Mouse (Mus musculus) heart, embryonic 16.5 days (tissue): Measurements from ENCODE around the gene Spdya. TPM values are rescaled to one million over a fixed set of nuclear protein-coding genes. Genes with fewer than 3 reads are reported as not detected.
"Not testable (repeated sequence)": the region's sequence is repeated elsewhere in the genome, so short reads cannot be mapped to it uniquely, and the experiment has no call there.

Source experiments
- ATAC-seq: fragments of 200-750 bp; cut with Nextera tagmentation; replicated peaks from 2 replicates; pipeline ENCODE4 v1.8.0; 2017; ENCODE audit warnings: moderate number of reproducible peaks; ENCODE audit not compliant: insufficient read depth, low FRiP score; ENCODE audit errors: extremely low read depth
- H3K27ac ChIP-seq: fragments of 300-500 bp; sonication (generic); 2 replicates; pipeline ENCODE4 v1.5.1; 2014; ENCODE audit warnings: mild to moderate bottlenecking, low read length, control low read depth, moderate library complexity
- H3K27me3 ChIP-seq: fragments of 300-500 bp; sonication (generic); 2 replicates; pipeline ENCODE4 v1.6.1; 2014; ENCODE audit warnings: low read length, mixed read lengths; ENCODE audit not compliant: control insufficient read depth, insufficient read depth
- H3K36me3 ChIP-seq: fragments of 300-500 bp; sonication (generic); 2 replicates; pipeline ENCODE4 v1.6.1; 2014; ENCODE audit not compliant: control insufficient read depth, insufficient read depth
- H3K4me1 ChIP-seq: fragments of 300-500 bp; sonication (generic); 2 replicates; pipeline ENCODE4 v1.6.1; 2014; ENCODE audit warnings: low read length, mixed read lengths; ENCODE audit not compliant: control insufficient read depth, insufficient read depth
- H3K4me2 ChIP-seq: fragments of 300-500 bp; sonication (generic); 2 replicates; pipeline ENCODE4 v1.6.1; 2014; ENCODE audit warnings: low read depth, mild to moderate bottlenecking, control low read depth, low read length
- H3K4me3 ChIP-seq: fragments of 300-500 bp; sonication (generic); 2 replicates; pipeline ENCODE4 v1.5.1; 2014; ENCODE audit warnings: mild to moderate bottlenecking, control low read depth, low read length
- H3K9ac ChIP-seq: fragments of 300-500 bp; sonication (generic); 2 replicates; pipeline ENCODE4 v1.6.1; 2014; ENCODE audit warnings: low read length, control low read depth
- H3K9me3 ChIP-seq: fragments of 300-500 bp; sonication (generic); replicated peaks from 2 replicates; pipeline ENCODE4 v1.6.1; 2016; ENCODE audit warnings: low read length; ENCODE audit not compliant: control insufficient read depth
- WGBS: fragments of 180-500 bp; shearing (Covaris S2); extraction: QIAGEN DNeasy Blood & Tissue Kit; methylation state at CpG from one replicate; pipeline ENCODE4 v1.1.7; 2014; 5-methylcytosine and 5-hydroxymethylcytosine counted together
- polyA plus RNA-seq: library from polyadenylated mRNA; unstranded; fragments of >200 nt; fragmentation: Nextera tagmentation; extraction: Ambion mirVana; gene quantifications from 2 replicates; pipeline ENCODE4 v1.2.1, GENCODE M21; 2015

The Spdya gene
- polyA plus RNA-seq, 1 experiment from 2014 or later = 0.42 TPM

DNA sequence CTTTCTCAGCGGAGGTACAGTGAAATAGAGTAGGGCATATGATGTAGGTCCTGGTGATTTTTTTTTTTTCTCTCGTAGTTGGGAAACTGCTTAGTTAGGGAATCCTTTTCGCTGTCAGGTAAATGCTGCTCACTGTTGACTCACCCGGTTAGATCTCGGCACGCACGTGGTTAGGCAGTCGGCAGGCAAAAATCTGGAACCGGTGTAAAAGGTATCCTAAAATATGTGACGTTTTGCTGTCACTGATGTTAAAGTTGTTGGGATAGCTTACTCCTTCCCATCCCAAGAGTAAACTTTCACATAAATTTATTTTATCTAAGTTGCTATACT is 65.1 kb downstream of the Spdya start:
- no peak overlapping the region for H3K27ac ChIP-seq
- no peaks in the 10 kb centered on the region for H3K27me3 ChIP-seq
- H3K4me2 ChIP-seq = peak overlapping the region; percentile 83
- no peaks in the 10 kb centered on the region for H3K36me3 ChIP-seq
- no peak for ATAC-seq
- H3K9ac ChIP-seq = peak overlapping the region; percentile 85
- peak overlapping the region; percentile 71 for H3K4me3 ChIP-seq
- no peaks in the 10 kb centered on the region for H3K9me3 ChIP-seq
- H3K4me1 ChIP-seq = peaks cover 15% of the 10 kb centered on the region
- WGBS = 0% methylated on average over 10 of the region's 10 CpGs

DNA sequence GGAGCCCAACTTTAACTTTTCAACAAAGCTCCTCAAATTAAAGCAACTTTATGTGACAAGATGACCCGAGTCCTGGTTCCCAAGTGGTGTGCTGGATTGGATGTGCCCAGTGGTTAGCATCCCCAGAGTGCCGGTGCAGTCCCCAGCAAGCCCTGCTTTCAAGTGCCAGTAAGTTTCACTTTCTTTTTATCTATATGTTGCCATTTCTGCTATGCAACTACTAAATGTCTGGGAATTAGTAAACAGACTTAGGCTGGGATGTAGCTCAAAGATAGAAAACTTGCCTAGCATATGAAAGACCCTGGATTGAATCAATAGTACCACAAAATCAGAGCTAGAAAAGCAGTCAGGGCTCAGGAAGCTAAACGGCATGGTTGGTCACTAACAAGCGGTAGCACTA is 66.1 kb downstream of the Spdya start:
- H3K9ac ChIP-seq = peak overlapping the region; percentile 14; the same call in 1 of the 2 replicates
- 47% methylated on average over 4 of the region's 4 CpGs for WGBS
- no peak for ATAC-seq

DNA sequence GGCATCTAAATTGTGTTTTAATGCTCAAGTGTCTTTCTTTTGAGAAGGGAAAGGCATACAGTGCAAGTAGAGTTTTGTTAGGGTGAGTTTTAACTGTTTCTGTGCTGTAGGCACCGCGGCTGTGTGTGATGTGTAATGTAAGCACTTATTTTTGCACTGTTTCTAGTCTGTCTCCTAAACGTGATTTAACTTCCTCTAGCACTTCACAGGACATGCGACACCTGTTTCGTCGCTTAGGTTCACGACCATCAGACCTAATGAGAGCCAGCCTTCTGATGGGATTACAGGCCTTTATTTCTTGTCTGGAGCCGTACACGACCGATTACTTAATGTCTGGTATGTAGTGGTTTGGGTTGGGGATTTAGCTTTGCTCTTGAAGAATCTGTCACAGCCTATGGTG is 79.9 kb downstream of the Spdya start:
- no peaks in the 10 kb centered on the region for H3K27me3 ChIP-seq
- no peaks in the 10 kb centered on the region for H3K4me1 ChIP-seq
- H3K36me3 ChIP-seq = peaks cover 35% of the 10 kb centered on the region
- no peak overlapping the region for H3K4me2 ChIP-seq
- H3K27ac ChIP-seq = no peak overlapping the region
- H3K9me3 ChIP-seq = no peaks in the 10 kb centered on the region
- no peak for ATAC-seq
- WGBS = 87% methylated on average over 10 of the region's 10 CpGs
- no peak overlapping the region for H3K4me3 ChIP-seq
- H3K9ac ChIP-seq = no peak overlapping the region

More for the DNA sequence above, 66.1 kb downstream of the Spdya start:
- Histone ChIP-seq H3K27ac (no peak overlapping the region), H3K27me3 (no peaks in the 10 kb centered on the region), H3K4me1 (peaks cover 15% of the 10 kb centered on the region), H3K36me3 (no peaks in the 10 kb centered on the region), H3K4me3 (peak overlapping the region; percentile 71), H3K9me3 (no peaks in the 10 kb centered on the region), H3K4me2 (peak overlapping the region; percentile 83)

DNA sequence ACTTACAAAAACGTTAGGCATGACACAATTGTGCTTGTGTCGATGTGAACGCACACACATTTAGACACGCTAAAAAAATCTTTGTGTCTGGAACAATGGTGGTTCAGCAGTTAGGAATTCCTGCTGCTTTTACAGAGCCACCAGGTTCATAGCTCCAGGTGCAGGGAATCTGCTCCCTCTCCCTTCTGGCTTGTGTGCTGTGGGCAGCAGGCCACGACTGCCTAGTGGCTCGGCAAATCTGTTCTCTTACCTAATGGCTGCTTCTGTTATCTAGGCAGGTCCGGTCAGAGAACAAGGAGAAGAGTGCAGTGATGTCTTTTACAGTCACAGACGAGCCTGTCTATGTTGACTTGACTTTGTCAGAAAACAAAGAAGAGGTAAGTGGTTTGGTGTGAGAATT is 81.5 kb downstream of the Spdya start:
- Histone ChIP-seq H3K4me2 (no peak overlapping the region), H3K4me3 (no peak overlapping the region), H3K9me3 (no peaks in the 10 kb centered on the region), H3K4me1 (no peaks in the 10 kb centered on the region), H3K27ac (no peak overlapping the region), H3K27me3 (no peaks in the 10 kb centered on the region), H3K9ac (no peak overlapping the region), H3K36me3 (peaks cover 43% of the 10 kb centered on the region)
- no peak for ATAC-seq
- 80% methylated on average over 8 of the region's 8 CpGs for WGBS

DNA sequence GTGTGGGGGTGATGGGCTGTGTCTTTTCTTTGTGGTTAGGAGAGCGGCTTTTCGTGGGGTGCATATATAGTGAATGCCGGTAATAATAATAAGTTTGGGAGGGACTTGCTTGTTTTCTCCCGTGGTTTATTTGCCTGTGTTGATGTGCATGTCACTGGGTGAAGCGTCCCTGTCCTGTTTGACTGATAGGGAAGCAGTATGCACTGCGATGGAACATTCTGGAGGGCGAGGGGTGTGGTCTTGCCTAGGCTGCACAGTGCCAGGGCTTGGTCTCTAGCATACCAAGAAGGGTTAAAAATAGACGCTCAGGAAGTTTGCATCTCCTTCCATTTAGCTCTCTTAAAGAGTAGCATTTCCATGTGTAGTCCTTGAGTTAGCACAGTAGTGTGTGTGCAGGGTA is 84.9 kb downstream of the Spdya start:
- Histone ChIP-seq H3K4me2 (no peak overlapping the region), H3K4me3 (no peak overlapping the region), H3K9ac (no peak overlapping the region), H3K36me3 (peaks cover 50% of the 10 kb centered on the region), H3K27ac (no peak overlapping the region), H3K27me3 (no peaks in the 10 kb centered on the region), H3K4me1 (no peaks in the 10 kb centered on the region), H3K9me3 (no peaks in the 10 kb centered on the region)
- ATAC-seq = no peak
- WGBS = 78% methylated on average over 8 of the region's 8 CpGs

DNA sequence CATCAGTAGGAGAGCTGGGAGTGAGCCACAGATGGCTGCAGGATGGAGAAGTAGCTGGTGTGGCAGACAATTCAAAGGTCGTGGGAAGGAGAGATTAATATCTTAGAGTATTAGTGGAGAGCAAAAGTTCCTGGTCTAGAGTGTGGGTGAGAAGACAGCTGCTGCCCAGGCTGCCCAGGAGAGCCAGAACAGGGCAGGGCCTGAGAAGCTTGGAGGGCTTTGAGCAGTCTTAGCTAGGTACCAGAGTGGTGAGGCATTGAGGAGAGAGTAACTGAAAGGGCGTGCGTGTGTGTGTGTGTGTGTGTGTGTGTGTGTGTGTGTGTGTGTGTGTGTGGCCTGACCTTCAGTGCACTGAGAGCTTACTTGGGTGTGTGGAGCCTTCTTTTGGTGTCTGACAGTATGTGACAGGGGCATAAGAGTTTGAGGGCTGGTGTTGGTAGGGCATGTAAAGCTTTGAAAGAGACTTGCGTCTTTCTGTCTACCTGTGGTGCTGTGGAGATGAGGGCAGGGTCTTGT is 85.9 kb downstream of the Spdya start:
- H3K9ac ChIP-seq = no peak overlapping the region
- no peaks in the 10 kb centered on the region for H3K9me3 ChIP-seq
- H3K4me3 ChIP-seq = no peak overlapping the region
- H3K36me3 ChIP-seq = peaks cover 57% of the 10 kb centered on the region
- 86% methylated on average over 4 of the region's 4 CpGs for WGBS
- H3K27ac ChIP-seq = no peak overlapping the region
- no peaks in the 10 kb centered on the region for H3K4me1 ChIP-seq
- no peak for ATAC-seq
- no peaks in the 10 kb centered on the region for H3K27me3 ChIP-seq
- H3K4me2 ChIP-seq = no peak overlapping the region

DNA sequence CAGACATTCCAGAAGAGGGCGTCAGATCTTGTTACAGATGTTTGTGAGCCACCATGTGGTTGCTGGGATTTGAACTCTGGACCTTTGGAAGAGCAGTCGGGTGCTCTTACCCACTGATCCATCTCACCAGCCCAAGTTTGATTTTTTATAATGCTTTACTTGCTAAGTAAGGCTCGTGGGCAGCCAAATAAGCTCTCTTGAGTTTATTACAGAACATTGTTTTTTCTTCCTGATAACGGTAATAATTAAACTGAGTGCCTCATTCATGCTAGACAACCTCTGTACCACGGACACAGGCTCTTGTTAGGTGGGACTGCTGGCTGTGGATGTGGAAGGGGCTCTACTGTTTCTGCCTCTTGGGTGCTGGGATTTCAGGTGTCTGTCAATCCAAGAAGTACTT is 87.2 kb downstream of the Spdya start:
- 77% methylated on average over 5 of the region's 5 CpGs for WGBS
- H3K9ac ChIP-seq, H3K4me3 ChIP-seq, H3K27ac ChIP-seq, H3K9me3 ChIP-seq, ATAC-seq, H3K4me1 ChIP-seq, H3K27me3 ChIP-seq, H3K4me2 ChIP-seq: not testable (repeated sequence)
- H3K36me3 ChIP-seq = peaks cover 51% of the 10 kb centered on the region

Other genes starting within 250 kb of the Spdya start
- gene Emilin2, start 240.1 kb upstream of the Spdya start, polyA plus RNA-seq = 35.5 and 38.7 TPM in 2 replicates
- 2.6 and 4.9 TPM in 2 replicates for gene Gm4707, start 92.1 kb upstream of the Spdya start, polyA plus RNA-seq
- gene Smchd1, start 76.7 kb upstream of the Spdya start, polyA plus RNA-seq = 34.4 and 35.4 TPM in 2 replicates
- 35.2 and 41.0 TPM in 2 replicates for gene Ndc80, start 25.2 kb upstream of the Spdya start, polyA plus RNA-seq
- 44.1 and 49.7 TPM in 2 replicates for gene Wdr43, start 63.8 kb downstream of the Spdya start, polyA plus RNA-seq
- 2.3 and 3.1 TPM in 2 replicates for gene Togaram2, start 121.2 kb downstream of the Spdya start, polyA plus RNA-seq
- 0.03 TPM in 1 of 2 replicates, not detected in the other for gene Pcare, start 200.8 kb downstream of the Spdya start, polyA plus RNA-seq
- 35.8 and 37.2 TPM in 2 replicates for gene Clip4, start 216.4 kb downstream of the Spdya start, polyA plus RNA-seq